Mouse (Mus musculus) heart, embryonic 12.5 days (tissue): ENCODE measurements around the gene Slc12a8. TPM values are rescaled to one million over a fixed set of nuclear protein-coding genes. Genes with fewer than 3 reads are reported as not detected.

ENCODE experiments used
- ATAC-seq: fragments of 200-750 bp; cut with Nextera tagmentation; 2 replicates; pipeline ENCODE4 v1.8.0; 2017; ENCODE audit warnings: moderate TSS enrichment, moderate library complexity; ENCODE audit not compliant: insufficient number of reproducible peaks, low FRiP score
- H3K27ac ChIP-seq: fragments of 300-500 bp; sonication (generic); 2 replicates; pipeline ENCODE4 v1.5.1; 2016; ENCODE audit warnings: mild to moderate bottlenecking, moderate library complexity; ENCODE audit not compliant: poor library complexity, severe bottlenecking
- H3K27me3 ChIP-seq: fragments of 300-500 bp; sonication (generic); replicated peaks from 2 replicates; pipeline ENCODE4 v1.6.1; 2016; ENCODE audit warnings: mild to moderate bottlenecking, moderate library complexity
- H3K36me3 ChIP-seq: fragments of 300-500 bp; sonication (generic); 2 replicates; pipeline ENCODE4 v1.6.1; 2016; ENCODE audit warnings: mild to moderate bottlenecking, moderate library complexity
- H3K4me1 ChIP-seq: fragments of 300-500 bp; sonication (generic); replicated peaks from 2 replicates; pipeline ENCODE4 v1.6.1; 2016; ENCODE audit warnings: mild to moderate bottlenecking
- H3K4me2 ChIP-seq: fragments of 300-500 bp; sonication (generic); 2 replicates; pipeline ENCODE4 v1.6.1; 2016; ENCODE audit warnings: mild to moderate bottlenecking, moderate library complexity
- H3K4me3 ChIP-seq: fragments of 300-500 bp; sonication (generic); 2 replicates; pipeline ENCODE4 v1.5.1; 2016; ENCODE audit warnings: mild to moderate bottlenecking
- H3K9ac ChIP-seq: fragments of 300-500 bp; sonication (generic); 2 replicates; pipeline ENCODE4 v1.6.1; 2016; ENCODE audit warnings: mild to moderate bottlenecking, moderate library complexity
- H3K9me3 ChIP-seq: fragments of 300-500 bp; sonication (generic); replicated peaks from 2 replicates; pipeline ENCODE4 v1.6.1; 2016; ENCODE audit warnings: mild to moderate bottlenecking, moderate library complexity
- WGBS: fragments of 180-500 bp; shearing (Covaris S2); methylation state at CpG from one replicate; pipeline ENCODE4 v1.1.7; 2016; 5-methylcytosine and 5-hydroxymethylcytosine counted together
- polyA plus RNA-seq: library from polyadenylated mRNA; unstranded; fragments of >200 nt; fragmentation: Nextera tagmentation; extraction: Ambion mirVana; gene quantifications from 2 replicates; pipeline ENCODE4 v1.2.1, GENCODE M21; 2016

The Slc12a8 gene
- polyA plus RNA-seq, 1 experiment from 2014 or later = 1.3 TPM

- Histone ChIP-seq H3K4me3 (no peak overlapping the region), H3K27ac (no peak overlapping the region), H3K9ac (no peak overlapping the region), H3K9me3 (no peaks in the 10 kb centered on the region), H3K36me3 (no peaks in the 10 kb centered on the region), H3K27me3 (no peaks in the 10 kb centered on the region), H3K4me1 (peaks cover 8% of the 10 kb centered on the region; the same call in 1 of the 2 replicates), H3K4me2 (no peak overlapping the region)
- ATAC-seq = no peak
- 80% methylated on average over 6 of the region's 6 CpGs for WGBS
Measured at GRCm38 (mm10) chr16:33666226-33666625, 149.1 kb downstream of the Slc12a8 start.

DNA sequence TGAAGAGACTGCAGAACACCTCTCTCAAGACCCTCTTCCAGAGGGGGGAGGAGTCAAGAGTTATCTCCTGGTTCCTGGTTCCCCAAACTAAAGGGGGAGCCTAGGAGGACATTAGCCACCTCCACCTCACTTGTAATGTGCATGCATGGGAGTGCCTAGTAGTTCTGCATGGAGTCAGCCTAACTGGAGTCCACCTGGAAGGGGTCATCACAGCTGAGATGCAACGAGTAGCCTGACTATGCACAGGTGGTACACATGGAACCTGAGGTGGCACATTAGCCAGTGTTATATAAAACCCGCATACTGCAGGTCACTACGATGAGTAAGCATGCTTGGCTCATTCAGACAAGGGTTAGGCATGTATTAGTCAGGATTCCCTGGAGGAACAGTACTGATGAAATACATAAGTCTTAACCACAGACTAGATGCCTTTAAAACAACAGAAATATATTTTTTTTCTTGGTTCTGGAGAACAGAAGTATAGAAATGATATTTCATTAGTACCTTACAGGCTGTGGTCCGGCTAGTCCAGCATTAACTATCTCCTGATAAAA is 149.9 kb downstream of the Slc12a8 start:
- Histone ChIP-seq H3K27me3 (no peaks in the 10 kb centered on the region), H3K27ac (no peak overlapping the region), H3K9me3 (no peaks in the 10 kb centered on the region), H3K36me3 (no peaks in the 10 kb centered on the region), H3K4me1 (peaks cover 8% of the 10 kb centered on the region; the same call in 1 of the 2 replicates), H3K4me2 (no peak overlapping the region), H3K4me3 (no peak overlapping the region), H3K9ac (no peak overlapping the region)
- no peak for ATAC-seq
- 88% methylated on average over 4 of the region's 4 CpGs for WGBS

GRCm38 (mm10) chr16:33668448-33668847 is 151.3 kb downstream of the Slc12a8 start:
- Histone ChIP-seq H3K4me2 (no peak overlapping the region), H3K4me3 (no peak overlapping the region), H3K9ac (no peak overlapping the region), H3K27ac (no peak overlapping the region), H3K9me3 (no peaks in the 10 kb centered on the region), H3K27me3 (no peaks in the 10 kb centered on the region), H3K36me3 (no peaks in the 10 kb centered on the region), H3K4me1 (peaks cover 9% of the 10 kb centered on the region; the same call in 1 of the 2 replicates)
- WGBS = 54% methylated on average over 2 of the region's 2 CpGs
- ATAC-seq = no peak

- ATAC-seq = no peak
- Histone ChIP-seq H3K4me3 (no peak overlapping the region), H3K4me1 (peaks cover 11% of the 10 kb centered on the region; the same call in 1 of the 2 replicates), H3K4me2 (no peak overlapping the region), H3K9me3 (no peaks in the 10 kb centered on the region), H3K9ac (no peak overlapping the region), H3K27me3 (no peaks in the 10 kb centered on the region), H3K36me3 (no peaks in the 10 kb centered on the region), H3K27ac (no peak overlapping the region)
- whole genome bisulfite sequencing = 81% methylated on average over 1 of the region's 1 CpGs
Measured at GRCm38 (mm10) chr16:33669072-33669471, 151.9 kb downstream of the Slc12a8 start.

DNA sequence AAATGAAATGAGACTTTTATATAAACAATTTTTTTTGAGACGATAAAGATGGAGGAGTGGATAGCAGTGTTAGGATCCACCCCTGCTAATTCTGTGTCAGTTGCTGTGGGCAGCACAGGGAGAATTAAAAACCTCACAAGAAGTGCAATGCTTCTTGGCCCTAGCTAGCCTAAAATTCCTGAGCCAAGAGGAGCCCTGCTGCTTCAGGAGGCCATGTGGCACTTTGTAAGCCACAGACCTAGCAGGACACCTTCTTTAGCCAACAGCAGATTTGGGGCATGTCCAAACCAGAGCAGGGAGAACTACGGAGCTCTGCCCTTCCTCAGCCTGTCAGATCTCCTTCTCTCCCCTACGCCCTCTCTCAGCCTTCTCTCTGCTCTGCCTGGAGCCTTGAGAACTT is 153.2 kb downstream of the Slc12a8 start:
- Histone ChIP-seq H3K4me1 (peaks cover 12% of the 10 kb centered on the region), H3K4me2 (no peak overlapping the region), H3K27me3 (no peaks in the 10 kb centered on the region), H3K27ac (no peak overlapping the region), H3K36me3 (no peaks in the 10 kb centered on the region), H3K9me3 (0 out of 2 replicates have a peak, but pooled peaks cover 3% of the 10 kb centered on the region), H3K4me3 (no peak overlapping the region), H3K9ac (no peak overlapping the region)
- 44% methylated on average over 3 of the region's 3 CpGs for WGBS
- no peak for ATAC-seq

GRCm38 (mm10) chr16:33670933-33671332 is 153.8 kb downstream of the Slc12a8 start:
- no peak overlapping the region for H3K4me2 ChIP-seq
- H3K27me3 ChIP-seq = no peaks in the 10 kb centered on the region
- peaks cover 17% of the 10 kb centered on the region for H3K4me1 ChIP-seq
- no peak overlapping the region for H3K27ac ChIP-seq
- 85% methylated on average over 2 of the region's 2 CpGs for WGBS
- 0 out of 2 replicates have a peak, but pooled peaks cover 3% of the 10 kb centered on the region for H3K9me3 ChIP-seq
- no peaks in the 10 kb centered on the region for H3K36me3 ChIP-seq
- H3K9ac ChIP-seq = no peak overlapping the region
- H3K4me3 ChIP-seq = no peak overlapping the region
- ATAC-seq = no peak

GRCm38 (mm10) chr16:33672188-33672587 is 155.1 kb downstream of the Slc12a8 start:
- 0 out of 2 replicates have a peak, but pooled peaks cover 3% of the 10 kb centered on the region for H3K9me3 ChIP-seq
- ATAC-seq = no peak
- no peak overlapping the region for H3K4me3 ChIP-seq
- no peaks in the 10 kb centered on the region for H3K36me3 ChIP-seq
- no peak overlapping the region for H3K9ac ChIP-seq
- H3K4me1 ChIP-seq = peaks cover 29% of the 10 kb centered on the region
- H3K27me3 ChIP-seq = no peaks in the 10 kb centered on the region
- H3K27ac ChIP-seq = no peak overlapping the region
- 89% methylated on average over 3 of the region's 4 CpGs for WGBS
- H3K4me2 ChIP-seq = no peak overlapping the region

DNA sequence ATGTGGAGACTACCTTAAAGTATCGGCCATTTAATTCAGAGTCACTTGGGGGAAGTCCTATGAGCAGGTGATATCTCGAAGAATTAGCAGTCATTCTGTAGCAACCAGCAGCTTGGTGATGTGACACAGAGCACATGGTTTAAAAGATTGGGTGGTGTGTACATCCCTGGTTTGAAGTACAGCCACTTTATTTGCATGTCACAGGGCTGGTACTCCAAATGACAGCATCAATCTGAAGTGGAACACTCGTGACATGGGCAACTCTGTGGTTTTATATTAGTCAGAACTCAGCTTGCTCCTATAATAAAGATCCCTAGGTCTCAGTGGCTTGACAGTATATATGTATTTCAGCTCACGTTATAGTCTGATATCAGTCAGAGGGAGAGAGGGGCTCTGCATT is 155.5 kb downstream of the Slc12a8 start:
- no peak overlapping the region for H3K27ac ChIP-seq
- no peaks in the 10 kb centered on the region for H3K36me3 ChIP-seq
- no peak for ATAC-seq
- WGBS = 77% methylated on average over 4 of the region's 4 CpGs
- no peak overlapping the region for H3K9ac ChIP-seq
- H3K27me3 ChIP-seq = no peaks in the 10 kb centered on the region
- H3K4me1 ChIP-seq = peaks cover 31% of the 10 kb centered on the region
- H3K9me3 ChIP-seq = 0 out of 2 replicates have a peak, but pooled peaks cover 3% of the 10 kb centered on the region
- no peak overlapping the region for H3K4me2 ChIP-seq
- H3K4me3 ChIP-seq = no peak overlapping the region

DNA sequence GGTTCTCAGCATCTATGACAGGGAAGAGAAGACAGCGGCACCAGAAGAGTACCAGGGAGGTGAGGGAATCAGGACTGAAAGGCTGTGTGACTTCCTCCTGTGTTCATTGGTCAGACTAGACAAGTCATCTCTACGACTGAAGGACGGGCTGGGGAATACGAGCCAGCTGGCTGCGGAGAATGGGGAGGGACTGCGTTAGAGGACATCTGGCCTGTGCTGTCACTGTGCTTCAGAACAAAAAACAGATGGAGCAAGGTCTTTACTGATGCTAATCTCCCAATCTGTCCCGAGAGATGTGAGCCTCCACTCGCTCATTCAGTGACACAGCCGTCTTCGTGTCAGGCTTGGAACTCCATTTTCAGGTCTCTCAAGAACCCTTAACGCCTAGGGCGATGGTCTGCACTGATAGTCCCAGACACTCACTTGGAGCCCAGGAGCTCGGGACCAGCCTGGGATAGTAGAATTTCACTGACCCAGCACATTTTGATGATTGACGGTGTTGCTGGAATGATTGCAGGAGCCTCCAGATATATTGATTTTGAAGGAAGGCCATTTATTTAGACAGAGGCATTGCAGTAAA is 156.5 kb downstream of the Slc12a8 start:
- ATAC-seq = no peak
- WGBS = 50% methylated on average over 14 of the region's 14 CpGs
- no peak overlapping the region for H3K4me3 ChIP-seq
- H3K9ac ChIP-seq = no peak overlapping the region
- no peaks in the 10 kb centered on the region for H3K27me3 ChIP-seq
- H3K27ac ChIP-seq = no peak overlapping the region
- no peak overlapping the region for H3K4me2 ChIP-seq
- H3K9me3 ChIP-seq = 0 out of 2 replicates have a peak, but pooled peaks cover 3% of the 10 kb centered on the region
- peaks cover 31% of the 10 kb centered on the region for H3K4me1 ChIP-seq
- no peaks in the 10 kb centered on the region for H3K36me3 ChIP-seq

- no peak for ATAC-seq
Measured at GRCm38 (mm10) chr16:33675151-33675847, 158.2 kb downstream of the Slc12a8 start.

DNA sequence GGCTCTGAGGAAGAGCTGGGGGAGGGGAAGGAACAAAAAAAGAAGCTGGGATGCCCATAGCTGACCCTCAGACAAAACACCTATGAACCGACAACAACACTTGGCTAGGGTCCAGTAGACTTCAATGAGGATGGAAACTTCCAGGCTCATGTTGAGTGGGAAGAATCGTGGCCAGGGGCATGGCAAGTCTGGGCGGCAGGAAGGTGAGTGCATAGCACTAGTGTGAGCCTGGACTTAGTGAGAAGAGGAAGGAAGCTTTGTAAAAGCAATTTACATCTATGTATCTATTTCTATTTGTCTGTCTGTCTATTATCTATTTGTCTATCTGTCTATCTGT is 158.7 kb downstream of the Slc12a8 start:
- WGBS = 62% methylated on average over 3 of the region's 3 CpGs
- no peaks in the 10 kb centered on the region for H3K27me3 ChIP-seq
- H3K4me2 ChIP-seq = no peak overlapping the region
- H3K4me3 ChIP-seq = no peak overlapping the region
- no peak overlapping the region for H3K9ac ChIP-seq
- H3K36me3 ChIP-seq = no peaks in the 10 kb centered on the region
- H3K27ac ChIP-seq = no peak overlapping the region
- ATAC-seq = no peak
- peaks cover 35% of the 10 kb centered on the region for H3K4me1 ChIP-seq
- 0 out of 2 replicates have a peak, but pooled peaks cover 3% of the 10 kb centered on the region for H3K9me3 ChIP-seq

More at GRCm38 (mm10) chr16:33675151-33675847, 158.2 kb downstream of the Slc12a8 start:
- Histone ChIP-seq H3K4me1 (peaks cover 35% of the 10 kb centered on the region), H3K4me3 (no peak overlapping the region), H3K27me3 (no peaks in the 10 kb centered on the region), H3K27ac (no peak overlapping the region), H3K9ac (no peak overlapping the region), H3K4me2 (no peak overlapping the region), H3K36me3 (no peaks in the 10 kb centered on the region), H3K9me3 (0 out of 2 replicates have a peak, but pooled peaks cover 3% of the 10 kb centered on the region)
- 85% methylated on average over 10 of the region's 10 CpGs for WGBS
